Mouse (Mus musculus) liver, embryonic 12.5 days (tissue): ENCODE data around the gene Olfr697. TPM values are rescaled to one million over a fixed set of nuclear protein-coding genes. Genes with fewer than 3 reads are reported as not detected.

Experiments used
- ATAC-seq: fragments of 200-750 bp; cut with Nextera tagmentation; 2 replicates; pipeline ENCODE4 v1.8.0; 2017; ENCODE audit warnings: moderate number of reproducible peaks, mild to moderate bottlenecking, moderate library complexity
- H3K27ac ChIP-seq: fragments of 300-500 bp; sonication (generic); 2 replicates; pipeline ENCODE4 v1.5.1; 2016; ENCODE audit warnings: mild to moderate bottlenecking
- H3K27me3 ChIP-seq: fragments of 300-500 bp; sonication (generic); replicated peaks from 2 replicates; pipeline ENCODE4 v1.6.1; 2016; ENCODE audit warnings: mild to moderate bottlenecking, moderate library complexity
- H3K36me3 ChIP-seq: fragments of 300-500 bp; sonication (generic); 2 replicates; pipeline ENCODE4 v1.6.1; 2016; ENCODE audit warnings: mild to moderate bottlenecking, moderate library complexity
- H3K4me1 ChIP-seq: fragments of 300-500 bp; sonication (generic); 2 replicates; pipeline ENCODE4 v1.6.1; 2016
- H3K4me2 ChIP-seq: fragments of 300-500 bp; sonication (generic); 2 replicates; pipeline ENCODE4 v1.6.1; 2016; ENCODE audit warnings: mild to moderate bottlenecking, moderate library complexity
- H3K4me3 ChIP-seq: fragments of 300-500 bp; sonication (generic); 2 replicates; pipeline ENCODE4 v1.5.1; 2016; ENCODE audit warnings: mild to moderate bottlenecking, moderate library complexity
- H3K9ac ChIP-seq: fragments of 300-500 bp; sonication (generic); 2 replicates; pipeline ENCODE4 v1.6.1; 2016; ENCODE audit warnings: mild to moderate bottlenecking, moderate library complexity
- H3K9me3 ChIP-seq: fragments of 300-500 bp; sonication (generic); replicated peaks from 2 replicates; pipeline ENCODE4 v1.6.1; 2016; ENCODE audit warnings: mild to moderate bottlenecking, moderate library complexity
- WGBS: fragments of 180-500 bp; shearing (Covaris S2); methylation state at CpG from one replicate; pipeline ENCODE4 v1.1.7; 2016; ENCODE audit not compliant: insufficient replicate concordance; 5-methylcytosine and 5-hydroxymethylcytosine counted together
- polyA plus RNA-seq: library from polyadenylated mRNA; unstranded; fragments of >200 nt; fragmentation: Nextera tagmentation; extraction: Ambion mirVana; gene quantifications from 2 replicates; pipeline ENCODE4 v1.2.1, GENCODE M21; 2016

The Olfr697 gene
- polyA plus RNA-seq, 1 experiment from 2014 or later, result not detected

- no peak overlapping the region for H3K27ac ChIP-seq
- no peak for ATAC-seq
- WGBS, result 75% methylated on average over 3 of the region's 3 CpGs
- no peaks in the 10 kb centered on the region for H3K9me3 ChIP-seq
- no peaks in the 10 kb centered on the region for H3K36me3 ChIP-seq
- H3K4me3 ChIP-seq, result no peak overlapping the region
- H3K27me3 ChIP-seq, result no peaks in the 10 kb centered on the region
- H3K4me1 ChIP-seq, result no peaks in the 10 kb centered on the region
- H3K4me2 ChIP-seq, result no peak overlapping the region
- no peak overlapping the region for H3K9ac ChIP-seq
These were observed 49.3 kb downstream of the Olfr697 start for GRCm38 (mm10) chr7:106692976-106693375.

GRCm38 (mm10) chr7:106691714-106692113, 50.5 kb downstream of the Olfr697 start, which contains the start of gene Olfr694:
Gene Olfr694 (minus strand): TSS chr7:106691814.
- no peak within 1 kb of the TSS for H3K4me3 ChIP-seq
- no peaks in the 10 kb centered on the region for H3K4me1 ChIP-seq
- H3K9ac ChIP-seq, result no peak within 1 kb of the TSS
- H3K27ac ChIP-seq, result no peak within 1 kb of the TSS
- H3K27me3 ChIP-seq, result no peaks in the 10 kb centered on the region
- WGBS, result 86% methylated on average over 1 of the region's 1 CpGs
- no peak within 1 kb of the TSS for H3K4me2 ChIP-seq
- H3K36me3 ChIP-seq, result no peaks in the 10 kb centered on the region
- H3K9me3 ChIP-seq, result no peaks in the 10 kb centered on the region
- no peak for ATAC-seq

Other genes starting within 250 kb of the Olfr697 start
- not detected in 2 replicates for gene Olfr693, start 61.9 kb downstream of the Olfr697 start, polyA plus RNA-seq
- not detected in 2 replicates for gene Olfr694, start 50.6 kb downstream of the Olfr697 start, polyA plus RNA-seq
- not detected in 2 replicates for gene Olfr695, start 26.0 kb downstream of the Olfr697 start, polyA plus RNA-seq
- not detected in 2 replicates for gene Olfr698, start 13.0 kb upstream of the Olfr697 start, polyA plus RNA-seq
- gene Olfr699, start 50.8 kb upstream of the Olfr697 start, polyA plus RNA-seq, result not detected in 2 replicates
- gene Olfr700, start 66.4 kb upstream of the Olfr697 start, polyA plus RNA-seq, result not detected in 2 replicates
- gene Olfr701, start 71.7 kb upstream of the Olfr697 start, polyA plus RNA-seq, result 0.02 TPM in 1 of 2 replicates, not detected in the other
- gene Olfr702, start 91.5 kb upstream of the Olfr697 start, polyA plus RNA-seq, result not detected in 2 replicates
- gene Olfr703, start 100.9 kb upstream of the Olfr697 start, polyA plus RNA-seq, result not detected in 2 replicates
- gene Olfr704, start 120.7 kb upstream of the Olfr697 start, polyA plus RNA-seq, result not detected in 2 replicates
- gene Olfr705, start 134.4 kb upstream of the Olfr697 start, polyA plus RNA-seq, result not detected in 2 replicates
- not detected in 2 replicates for gene Olfr706, start 145.7 kb upstream of the Olfr697 start, polyA plus RNA-seq
- not detected in 2 replicates for gene Olfr707, start 158.8 kb upstream of the Olfr697 start, polyA plus RNA-seq
- gene Olfr1532-ps1, start 165.6 kb upstream of the Olfr697 start, polyA plus RNA-seq, result not detected in 2 replicates
- not detected in 2 replicates for gene Olfr709-ps1, start 189.8 kb upstream of the Olfr697 start, polyA plus RNA-seq
- not detected in 2 replicates for gene Olfr710, start 205.9 kb upstream of the Olfr697 start, polyA plus RNA-seq
- gene Olfr6, start 221.5 kb upstream of the Olfr697 start, polyA plus RNA-seq, result not detected in 2 replicates
- gene Olfr711, start 233.0 kb upstream of the Olfr697 start, polyA plus RNA-seq, result not detected in 2 replicates